Mouse (Mus musculus) neutrophil, adult 5-6 weeks (primary cell): Measurements from ENCODE around the gene Adgrg3. TPM values are rescaled to one million over a fixed set of nuclear protein-coding genes. Genes with fewer than 3 reads are reported as not detected.

Source experiments
- ATAC-seq: fragments of 151-379, 151-347 bp; 2 replicates; pipeline ENCODE4 v1.8.0; 2017; ENCODE audit warnings: mild to moderate bottlenecking, moderate TSS enrichment; ENCODE audit not compliant: insufficient number of reproducible peaks, poor library complexity, low FRiP score, severe bottlenecking; ENCODE audit errors: extremely low read depth
- total RNA-seq: library from RNA; stranded (forward); fragments of 200-1000 nt; gene quantifications from 2 replicates; pipeline ENCODE4 v1.2.3, GENCODE M21; 2017

Gene Adgrg3
- 21.5 and 23.4 TPM in 2 replicates for total RNA-seq

GRCm38 (mm10) chr8:95017451-95017850 is at the start of gene Adgrg3:
TSS of gene Adgrg3 (plus strand) at chr8:95017692.
- ATAC-seq: peak; percentile 21; the same call in 1 of the 2 replicates

GRCm38 (mm10) chr8:94973270-94973669 is 44.2 kb upstream of the Adgrg3 start:
- ATAC-seq: no peak

- no peak for ATAC-seq
Observed at GRCm38 (mm10) chr8:94973786-94974185, 43.7 kb upstream of the Adgrg3 start.

DNA sequence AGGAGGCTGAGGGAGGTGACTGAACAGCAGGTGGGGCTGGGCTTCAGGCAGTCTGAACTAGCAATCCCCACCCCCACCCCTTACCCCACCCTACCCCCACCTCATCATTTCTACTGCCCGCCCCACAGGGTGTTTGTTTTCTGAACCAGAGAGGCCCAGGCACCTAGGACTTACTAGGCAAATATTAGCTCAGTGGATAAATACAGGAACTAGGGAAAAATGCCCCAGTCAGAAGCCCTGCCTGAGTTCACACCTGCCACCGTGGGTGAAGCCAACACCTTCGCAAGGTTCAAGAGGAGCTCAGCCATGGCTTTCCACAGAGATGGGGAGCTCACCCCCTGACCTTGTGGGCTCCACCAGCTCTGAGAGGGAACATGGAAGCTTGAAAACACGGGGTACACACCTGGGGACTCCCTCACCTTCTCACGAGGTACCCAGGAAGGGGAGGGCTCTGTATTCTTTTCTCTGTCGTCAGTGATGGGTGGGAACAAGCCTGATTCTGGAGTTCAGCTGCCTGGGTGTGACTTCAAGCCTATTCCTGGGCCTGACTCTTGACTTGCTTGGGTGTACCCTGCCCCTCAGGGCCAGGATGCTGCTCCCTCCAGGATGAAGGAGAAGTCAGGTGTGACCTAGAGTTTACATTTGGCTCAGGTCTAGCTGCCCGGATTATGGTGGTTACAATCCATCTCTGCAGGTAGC is 42.9 kb upstream of the Adgrg3 start, which contains the start of gene Adgrg1:
Gene Adgrg1, plus strand, starts transcription at position 285 of the 699 bp plus-strand sequence.
- no peak for ATAC-seq

DNA sequence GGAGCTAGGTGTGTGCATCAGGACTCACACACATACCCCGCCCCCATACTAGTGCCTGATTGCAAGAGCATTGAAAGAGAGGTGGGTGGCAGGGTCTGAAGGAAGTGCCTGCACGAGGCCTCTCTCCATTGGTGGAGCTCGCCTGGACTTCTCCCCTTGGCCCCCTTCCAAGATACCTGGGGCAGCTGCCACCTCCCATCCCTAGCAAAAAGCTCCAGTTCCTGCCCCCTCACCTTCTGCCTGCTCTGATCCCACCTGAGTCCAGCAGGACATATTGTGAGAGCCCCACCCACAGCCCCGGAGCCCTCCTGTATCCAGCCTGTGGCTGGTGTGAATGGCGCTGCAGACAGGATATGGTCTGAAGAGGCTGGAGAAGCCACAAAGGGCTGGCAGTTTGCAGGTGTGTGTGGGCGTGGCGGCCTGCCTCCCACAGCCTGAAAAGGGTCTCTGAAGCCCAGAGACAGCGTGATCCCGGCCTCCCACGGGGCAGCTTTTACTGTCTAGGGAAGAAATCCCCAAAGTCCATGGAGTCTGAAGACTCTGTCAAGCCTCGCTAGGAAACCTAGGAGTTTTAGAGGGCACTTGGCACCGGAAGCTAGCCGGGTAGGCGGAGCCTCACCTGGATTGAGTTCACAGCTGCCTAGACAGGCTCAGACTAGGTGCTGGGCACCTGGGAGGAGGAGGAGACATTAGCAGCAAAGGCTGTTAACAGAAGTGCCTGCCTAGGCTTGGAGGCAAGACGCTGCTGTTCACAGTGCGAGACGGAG is 40.7 kb upstream of the Adgrg3 start:
- ATAC-seq: peak; percentile 14; the same call in 1 of the 2 replicates

DNA sequence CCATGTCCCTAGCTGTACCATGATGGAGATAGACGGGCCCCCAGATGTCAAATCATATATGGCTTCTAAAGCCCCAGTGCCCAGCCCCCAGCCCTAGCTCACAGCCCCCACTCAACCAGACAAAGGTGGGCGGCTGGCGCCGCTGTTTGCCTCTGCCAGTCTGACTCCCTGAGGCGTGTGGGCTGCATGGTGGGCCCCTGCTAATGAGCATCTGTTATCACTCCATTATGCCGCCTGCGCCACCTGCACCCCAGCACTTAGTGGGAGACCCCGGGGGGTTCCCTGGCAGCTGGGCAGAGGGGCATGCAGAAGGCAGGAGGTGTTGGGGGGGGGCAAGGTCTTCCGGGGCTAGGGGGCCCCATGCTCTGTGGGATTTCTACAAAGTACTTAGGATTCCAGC is 39.4 kb upstream of the Adgrg3 start:
- no peak for ATAC-seq

GRCm38 (mm10) chr8:94978593-94979319 is 38.7 kb upstream of the Adgrg3 start:
- ATAC-seq: no peak

- ATAC-seq: no peak
Observed at GRCm38 (mm10) chr8:94980176-94980575, 37.3 kb upstream of the Adgrg3 start.

GRCm38 (mm10) chr8:94980976-94981375 is 36.5 kb upstream of the Adgrg3 start:
- no peak for ATAC-seq

- no peak for ATAC-seq
Observed at GRCm38 (mm10) chr8:94981848-94982247, 35.6 kb upstream of the Adgrg3 start.

DNA sequence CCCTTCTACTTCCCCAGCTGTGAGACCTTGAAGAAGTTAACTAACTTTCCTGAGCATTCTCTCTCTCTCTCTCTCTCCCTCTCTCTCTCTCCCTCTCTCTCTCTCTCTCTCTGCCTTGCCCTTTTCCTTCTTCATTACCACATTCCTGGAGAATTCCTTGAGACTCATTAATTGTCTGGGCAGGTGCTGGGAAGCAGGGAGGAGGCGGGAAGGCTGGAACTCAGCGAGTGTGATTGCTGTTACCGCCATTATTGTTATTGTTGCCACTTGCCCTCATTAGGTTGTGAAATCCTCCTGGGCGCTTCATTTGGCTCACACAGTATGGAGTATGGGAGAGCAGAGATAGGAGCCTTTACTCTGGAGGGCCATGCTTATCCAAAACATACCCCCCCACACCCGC is 34.3 kb upstream of the Adgrg3 start:
- ATAC-seq: no peak

GRCm38 (mm10) chr8:94983881-94984516 is 33.5 kb upstream of the Adgrg3 start:
- ATAC-seq: no peak

DNA sequence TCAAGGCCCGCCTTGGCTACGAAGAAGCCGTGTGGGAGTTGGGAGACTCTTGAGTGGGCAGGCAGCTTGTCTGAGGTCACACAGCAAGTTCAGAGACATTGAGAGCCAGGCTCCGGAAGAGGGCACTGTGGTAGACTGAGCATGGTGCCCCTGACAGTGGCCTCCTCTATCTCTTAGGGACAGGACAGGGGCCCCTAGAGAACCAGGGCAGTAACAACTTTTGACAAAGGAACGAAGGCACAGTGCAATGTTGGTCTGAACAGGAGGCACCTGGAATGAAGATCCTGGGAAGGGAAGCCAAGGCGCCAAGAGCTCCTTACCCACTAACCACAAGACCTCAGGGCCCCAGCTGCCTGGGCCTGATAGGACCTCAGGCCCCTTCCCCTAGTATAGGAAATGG is 32.5 kb upstream of the Adgrg3 start:
- ATAC-seq: peak; percentile 26; the same call in 1 of the 2 replicates

DNA sequence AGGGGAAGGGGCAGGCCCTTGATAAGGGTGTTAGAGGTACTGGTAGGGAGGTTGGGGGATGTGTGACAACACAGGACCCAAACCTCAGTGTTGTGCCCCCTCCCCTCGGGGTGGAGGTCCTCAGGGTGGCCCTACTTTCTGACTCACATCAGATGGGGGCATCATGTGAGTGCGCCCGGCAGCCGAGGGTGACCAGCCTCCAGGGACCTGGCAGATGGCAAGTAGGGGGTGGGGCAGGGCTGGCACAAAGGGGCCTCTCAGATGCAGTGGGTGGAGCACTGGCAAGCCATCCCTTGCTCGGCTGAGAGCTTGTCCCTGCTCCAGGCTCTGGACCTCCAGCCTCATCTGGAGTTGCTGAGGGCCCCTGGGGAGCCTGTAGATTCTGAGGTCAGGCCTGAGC is 30.8 kb upstream of the Adgrg3 start:
- ATAC-seq: peak; percentile 3; the same call in 1 of the 2 replicates

DNA sequence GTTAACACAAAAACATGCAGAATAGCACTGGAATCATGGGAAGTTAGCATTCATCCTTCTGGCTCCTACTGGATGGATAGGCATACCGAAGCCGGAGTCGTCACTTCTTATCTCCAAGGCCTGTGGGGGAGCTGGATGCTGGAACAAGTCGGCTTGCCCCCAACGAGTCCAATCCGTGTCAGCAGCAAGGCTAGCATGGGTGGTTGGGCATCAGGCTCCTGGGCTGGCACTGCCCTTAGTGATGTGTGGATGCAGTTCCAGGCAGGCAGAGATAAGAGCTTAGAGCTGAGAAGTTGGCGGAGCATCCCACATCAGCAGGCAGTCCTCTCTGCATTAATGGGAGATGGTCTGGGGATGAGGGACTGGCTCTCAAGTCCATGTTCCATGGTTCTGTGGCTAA is 29.9 kb upstream of the Adgrg3 start:
- no peak for ATAC-seq

- 0 out of 2 replicates have a peak, but pooled peaks have one; percentile 4 for ATAC-seq
Observed at GRCm38 (mm10) chr8:94988619-94989018, 28.9 kb upstream of the Adgrg3 start.

GRCm38 (mm10) chr8:94989711-94990110 is 27.8 kb upstream of the Adgrg3 start:
- ATAC-seq: no peak

DNA sequence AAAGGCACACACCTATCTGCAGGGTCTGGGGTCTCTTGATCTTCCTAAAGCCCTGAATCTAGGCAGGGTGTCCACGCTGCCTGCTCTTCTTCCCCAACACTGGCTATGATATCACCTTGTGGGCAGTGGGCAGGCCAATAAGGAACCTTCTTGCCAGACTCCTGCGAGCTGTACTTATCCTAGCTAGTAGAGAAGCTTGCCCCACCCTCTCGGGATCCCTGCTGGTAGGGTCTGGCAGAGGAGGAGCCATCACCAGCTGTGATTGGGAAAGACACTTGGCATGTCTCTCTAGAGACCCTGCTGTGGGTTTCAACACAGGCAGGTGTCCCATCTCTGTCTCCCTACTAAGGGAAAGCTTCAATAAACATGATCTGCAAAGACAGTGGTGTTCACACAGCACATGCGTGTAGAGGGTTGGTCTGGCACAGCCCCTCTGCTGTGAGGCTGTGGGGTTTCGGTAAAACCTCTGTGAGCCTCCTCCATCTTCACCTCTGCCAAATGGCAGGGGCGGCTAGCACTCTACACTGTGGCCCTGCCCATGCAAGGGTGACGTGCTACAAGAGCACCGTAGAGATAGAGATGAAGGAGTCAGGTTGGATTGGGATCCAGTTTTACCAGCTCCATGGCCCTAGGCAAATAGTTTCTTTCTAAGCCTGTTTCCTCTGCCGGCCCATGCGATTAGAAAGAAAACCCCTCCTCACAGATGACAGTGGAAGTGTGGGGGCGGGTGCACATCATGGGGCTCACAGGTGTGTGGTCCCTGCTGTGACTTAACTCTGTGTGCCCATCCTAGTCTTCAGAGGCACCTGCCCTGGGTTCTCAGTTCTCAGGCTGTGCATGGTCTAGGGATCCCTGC is 26.7 kb upstream of the Adgrg3 start:
- ATAC-seq: no peak
